Mouse (Mus musculus) heart, embryonic 10.5 days (tissue): Measurements from ENCODE around the gene Pianp. TPM values are rescaled to one million over a fixed set of nuclear protein-coding genes. Genes with fewer than 3 reads are reported as not detected.

ENCODE experiments used
- DNase-seq: peaks from one replicate; pipeline ENCODE4 v3.0.0-alpha.2; 2017; ENCODE audit warnings: low spot score
- H3K27ac ChIP-seq: fragments of 300-500 bp; sonication (generic); 2 replicates; pipeline ENCODE4 v1.5.1; 2016; ENCODE audit warnings: mild to moderate bottlenecking
- H3K27me3 ChIP-seq: fragments of 300-500 bp; sonication (generic); 2 replicates; pipeline ENCODE4 v1.6.1; 2016; ENCODE audit warnings: mild to moderate bottlenecking; ENCODE audit not compliant: poor library complexity, insufficient read depth, severe bottlenecking
- H3K36me3 ChIP-seq: fragments of 300-500 bp; sonication (generic); 2 replicates; pipeline ENCODE4 v1.6.1; 2016; ENCODE audit warnings: mild to moderate bottlenecking, moderate library complexity
- H3K4me1 ChIP-seq: fragments of 300-500 bp; sonication (generic); 2 replicates; pipeline ENCODE4 v1.6.1; 2016; ENCODE audit warnings: mild to moderate bottlenecking
- H3K4me3 ChIP-seq: fragments of 300-500 bp; sonication (generic); 2 replicates; pipeline ENCODE4 v1.5.1; 2016; ENCODE audit warnings: mild to moderate bottlenecking, moderate library complexity
- H3K9me3 ChIP-seq: fragments of 300-500 bp; sonication (generic); 2 replicates; pipeline ENCODE4 v1.6.1; 2016; ENCODE audit warnings: mild to moderate bottlenecking, moderate library complexity
- WGBS: fragments of 180-500 bp; shearing (Covaris S2); methylation state at CpG from one replicate; pipeline ENCODE4 v1.1.7; 2016; 5-methylcytosine and 5-hydroxymethylcytosine counted together
- polyA plus RNA-seq: library from polyadenylated mRNA; unstranded; fragments of >200 nt; fragmentation: Nextera tagmentation; extraction: Ambion mirVana; gene quantifications from 2 replicates; pipeline ENCODE4 v1.2.1, GENCODE M21; 2016

Gene Pianp
- polyA plus RNA-seq = 0.14 TPM in 1 of 2 replicates, not detected in the other

DNA sequence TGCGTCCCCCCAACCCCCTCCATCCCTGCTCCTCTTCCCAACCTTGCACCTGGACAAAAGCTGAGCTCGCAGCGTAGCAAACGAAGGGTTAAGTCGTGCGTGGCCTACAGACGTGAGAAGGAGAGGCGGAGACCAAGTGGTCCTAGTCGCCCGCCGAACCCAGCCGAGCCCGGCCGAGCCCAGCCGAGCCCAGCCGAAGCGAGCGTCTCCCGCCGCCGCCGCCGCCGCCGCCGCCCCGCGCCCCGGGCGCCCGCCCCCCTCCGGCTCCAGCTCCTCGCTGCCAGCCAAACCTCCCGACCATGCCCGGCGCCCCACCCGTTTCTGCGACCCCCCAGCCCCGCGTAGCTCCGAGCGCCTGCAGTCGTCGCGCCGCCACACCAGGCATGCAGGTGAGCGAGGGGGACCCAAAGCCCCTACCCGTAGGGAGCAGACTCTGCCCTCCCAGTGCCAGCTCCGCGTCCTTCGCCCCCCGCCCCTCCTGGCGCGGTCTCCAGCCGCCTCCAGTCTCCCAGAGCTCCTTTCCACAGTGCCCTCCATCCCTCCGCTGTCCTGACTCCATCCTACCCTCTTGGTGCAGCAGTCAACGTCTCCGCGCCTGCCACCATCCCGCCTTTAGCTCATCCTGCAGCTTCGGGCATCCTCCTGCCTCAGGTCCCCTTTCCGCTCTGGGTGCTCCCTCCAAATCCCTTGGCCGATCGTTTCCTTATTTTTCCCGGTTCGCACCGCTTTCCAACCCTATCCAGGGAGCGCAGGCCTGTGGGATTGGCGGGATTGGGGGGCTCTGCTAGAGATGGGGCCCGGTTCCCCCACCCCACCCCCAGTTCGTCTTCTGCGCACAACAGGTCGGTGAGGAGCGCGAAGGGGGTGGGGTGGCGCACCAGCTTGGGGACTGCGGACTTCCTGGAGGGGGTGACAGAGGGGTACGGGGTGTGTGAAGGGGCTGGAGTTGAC is at the start of gene Pianp:
Pianp (plus strand) TSS at position 144 of the 951 bp plus-strand sequence.
- H3K9me3 ChIP-seq = no peaks in the 10 kb centered on the region
- WGBS = under 1% methylated on average over 62 of the region's 78 CpGs
- no peak for DNase-seq
- peak within 1 kb of the TSS; percentile 72 for H3K4me3 ChIP-seq
- peaks cover 37% of the 10 kb centered on the region for H3K4me1 ChIP-seq
- H3K27me3 ChIP-seq = peaks cover 96% of the 10 kb centered on the region
- H3K36me3 ChIP-seq = no peaks in the 10 kb centered on the region
- peak within 1 kb of the TSS; percentile 69 for H3K27ac ChIP-seq

DNA sequence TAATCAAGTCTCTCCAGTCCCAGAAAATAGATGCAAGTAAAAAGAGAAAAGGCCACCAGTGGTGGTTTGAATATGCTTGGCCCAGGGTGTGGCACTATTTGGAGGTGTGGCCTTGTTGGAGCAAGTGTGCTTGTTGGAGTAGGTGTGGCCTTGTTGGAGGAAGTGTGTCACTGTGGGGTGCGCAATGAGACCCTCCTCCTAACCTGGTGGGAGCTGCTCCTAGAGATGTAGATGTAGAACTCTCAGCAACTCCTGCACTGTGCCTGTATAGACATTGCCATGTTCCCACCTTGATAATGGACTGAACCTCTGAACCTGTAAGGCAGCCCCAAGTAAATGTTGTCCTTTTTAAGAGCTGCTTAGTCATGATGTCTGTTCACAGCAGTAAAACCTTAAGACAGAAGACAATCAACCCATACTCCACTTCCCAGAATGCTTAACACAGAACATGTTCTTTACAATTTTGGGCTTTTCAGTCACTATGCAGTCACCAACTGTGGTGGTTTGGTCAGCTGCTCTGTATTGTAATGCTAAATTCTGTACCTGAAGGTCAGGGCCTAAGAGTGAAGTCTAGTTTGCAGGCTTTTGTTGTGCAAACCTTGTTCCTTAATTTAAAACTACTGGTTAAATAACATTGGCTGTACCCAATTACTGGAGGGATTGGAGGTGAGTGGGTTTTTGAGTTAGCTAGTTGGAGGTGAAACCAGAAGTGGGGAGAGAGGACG is 42.3 kb upstream of the Pianp start:
- DNase-seq = no peak
- peaks cover 49% of the 10 kb centered on the region for H3K36me3 ChIP-seq
- H3K27ac ChIP-seq = no peak overlapping the region
- H3K27me3 ChIP-seq = no peaks in the 10 kb centered on the region
- H3K9me3 ChIP-seq = no peaks in the 10 kb centered on the region
- no peak overlapping the region for H3K4me3 ChIP-seq
- whole genome bisulfite sequencing = 80% methylated on average over 2 of the region's 2 CpGs
- no peaks in the 10 kb centered on the region for H3K4me1 ChIP-seq

DNA sequence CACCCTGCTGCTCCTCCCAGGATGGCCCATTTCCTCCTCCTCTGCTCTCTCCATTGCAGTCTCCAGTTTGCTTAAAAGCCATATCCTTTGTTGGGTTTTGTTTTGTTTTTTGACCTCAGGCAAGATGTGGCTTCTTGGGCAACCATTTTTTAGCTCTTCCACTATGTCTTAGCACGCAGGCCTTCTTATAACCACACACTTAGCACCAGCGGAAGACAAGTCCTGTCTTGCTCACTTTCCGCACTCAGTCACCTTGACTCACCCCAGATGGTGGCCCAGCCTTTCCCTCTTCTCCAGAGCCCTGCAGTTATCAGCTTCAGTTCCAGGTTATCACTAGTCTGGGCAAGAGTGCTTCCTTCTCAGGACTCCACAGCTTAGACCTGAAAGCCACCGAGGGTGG is 41.3 kb upstream of the Pianp start:
- DNase-seq = no peak
- Histone ChIP-seq H3K27me3 (no peaks in the 10 kb centered on the region), H3K9me3 (no peaks in the 10 kb centered on the region), H3K27ac (no peak overlapping the region), H3K36me3 (peaks cover 59% of the 10 kb centered on the region), H3K4me1 (no peaks in the 10 kb centered on the region), H3K4me3 (no peak overlapping the region)
- WGBS = 84% methylated on average over 4 of the region's 4 CpGs

DNA sequence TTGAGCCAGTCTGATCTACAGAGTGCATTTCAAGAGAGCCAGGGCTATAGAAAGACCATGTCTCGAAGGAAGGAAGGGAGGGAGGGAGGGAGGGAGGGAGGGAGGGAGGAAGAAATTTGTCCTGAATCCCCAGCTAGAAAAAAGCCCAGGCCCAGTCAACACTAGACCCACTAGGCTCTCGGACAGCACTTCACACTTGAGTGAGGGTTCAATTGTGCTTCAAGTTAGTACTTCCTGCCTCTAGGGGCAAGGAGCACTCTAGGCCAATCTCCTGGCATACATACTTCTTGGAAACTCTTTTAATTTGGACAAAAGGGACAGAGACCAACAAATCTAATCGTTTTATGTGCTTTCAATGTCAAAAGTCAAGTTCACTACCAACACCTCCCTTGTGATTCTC is 38.4 kb upstream of the Pianp start:
- Histone ChIP-seq H3K4me1 (peaks cover 9% of the 10 kb centered on the region; the same call in 1 of the 2 replicates), H3K9me3 (no peaks in the 10 kb centered on the region), H3K4me3 (no peak overlapping the region), H3K27ac (no peak overlapping the region), H3K36me3 (peaks cover 81% of the 10 kb centered on the region), H3K27me3 (no peaks in the 10 kb centered on the region)
- 85% methylated on average over 3 of the region's 3 CpGs for WGBS
- DNase-seq = no peak

DNA sequence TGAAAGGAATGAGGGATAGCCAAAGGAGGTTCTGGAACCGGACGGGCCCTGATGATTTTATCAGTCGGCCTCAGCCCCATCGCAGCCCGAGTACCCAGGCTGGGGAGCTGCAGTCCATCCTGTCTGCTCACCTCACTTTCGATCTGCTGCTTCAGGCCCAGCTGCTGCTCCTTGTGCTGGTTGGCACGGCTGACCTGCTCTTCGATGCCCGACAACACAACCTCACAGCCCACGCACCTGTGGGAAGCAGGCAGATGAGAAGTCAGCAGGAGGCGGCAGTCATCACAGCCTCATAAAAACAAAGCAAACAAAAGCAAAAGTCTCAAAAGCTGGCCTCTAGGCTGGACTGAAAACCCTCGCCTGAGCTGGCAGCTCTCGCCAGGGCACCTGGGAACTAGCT is 36.5 kb upstream of the Pianp start:
- Histone ChIP-seq H3K4me3 (no peak overlapping the region), H3K27me3 (no peaks in the 10 kb centered on the region), H3K36me3 (peaks cover 79% of the 10 kb centered on the region), H3K4me1 (peaks cover 18% of the 10 kb centered on the region), H3K27ac (no peak overlapping the region), H3K9me3 (no peaks in the 10 kb centered on the region)
- 95% methylated on average over 13 of the region's 13 CpGs for WGBS
- no peak for DNase-seq

DNA sequence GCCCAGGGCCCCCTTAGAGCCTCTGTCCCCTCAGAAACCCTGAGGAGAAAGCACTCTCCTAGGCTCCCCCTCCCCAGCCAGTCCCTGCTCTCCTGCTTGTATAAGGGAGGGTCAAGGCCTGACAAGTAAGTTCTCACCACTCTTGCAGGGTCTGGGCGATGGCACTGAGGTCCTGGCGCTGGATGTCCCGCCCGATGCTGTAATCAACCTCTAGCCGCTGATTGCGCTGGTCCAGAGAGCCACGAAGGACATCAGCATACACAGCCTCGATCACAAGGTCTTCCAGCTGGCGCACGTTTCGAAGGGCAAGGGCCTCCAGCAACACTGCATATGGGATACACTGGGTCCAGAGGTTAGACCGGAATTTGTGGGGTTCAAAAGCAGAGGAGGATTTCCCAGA is 35.5 kb upstream of the Pianp start:
- no peaks in the 10 kb centered on the region for H3K9me3 ChIP-seq
- H3K27ac ChIP-seq = no peak overlapping the region
- H3K4me3 ChIP-seq = no peak overlapping the region
- H3K4me1 ChIP-seq = peaks cover 24% of the 10 kb centered on the region
- peaks cover 68% of the 10 kb centered on the region for H3K36me3 ChIP-seq
- WGBS = 92% methylated on average over 12 of the region's 12 CpGs
- no peak for DNase-seq
- no peaks in the 10 kb centered on the region for H3K27me3 ChIP-seq

DNA sequence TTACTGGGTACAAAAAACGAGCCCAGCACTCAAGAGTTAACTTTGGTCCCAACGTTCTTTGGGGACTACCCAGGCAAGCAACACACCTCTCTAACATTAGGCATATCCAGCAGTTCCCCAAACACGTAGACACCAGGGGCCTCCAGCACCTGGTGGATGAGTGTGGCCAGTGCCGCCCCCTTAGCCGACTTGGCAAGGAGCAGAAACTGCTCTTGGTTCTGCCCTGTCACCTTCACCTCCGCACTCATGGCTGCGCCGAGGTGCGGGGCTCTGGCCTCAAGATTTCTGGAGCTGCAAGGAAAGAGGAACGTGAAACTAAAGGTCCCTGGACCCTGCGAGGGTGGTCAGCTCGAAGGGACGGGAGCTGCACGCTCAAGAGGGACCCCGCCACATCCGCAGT is 31.9 kb upstream of the Pianp start:
- peak overlapping the region; percentile 98 for H3K27ac ChIP-seq
- 42% methylated on average over 16 of the region's 16 CpGs for WGBS

DNA sequence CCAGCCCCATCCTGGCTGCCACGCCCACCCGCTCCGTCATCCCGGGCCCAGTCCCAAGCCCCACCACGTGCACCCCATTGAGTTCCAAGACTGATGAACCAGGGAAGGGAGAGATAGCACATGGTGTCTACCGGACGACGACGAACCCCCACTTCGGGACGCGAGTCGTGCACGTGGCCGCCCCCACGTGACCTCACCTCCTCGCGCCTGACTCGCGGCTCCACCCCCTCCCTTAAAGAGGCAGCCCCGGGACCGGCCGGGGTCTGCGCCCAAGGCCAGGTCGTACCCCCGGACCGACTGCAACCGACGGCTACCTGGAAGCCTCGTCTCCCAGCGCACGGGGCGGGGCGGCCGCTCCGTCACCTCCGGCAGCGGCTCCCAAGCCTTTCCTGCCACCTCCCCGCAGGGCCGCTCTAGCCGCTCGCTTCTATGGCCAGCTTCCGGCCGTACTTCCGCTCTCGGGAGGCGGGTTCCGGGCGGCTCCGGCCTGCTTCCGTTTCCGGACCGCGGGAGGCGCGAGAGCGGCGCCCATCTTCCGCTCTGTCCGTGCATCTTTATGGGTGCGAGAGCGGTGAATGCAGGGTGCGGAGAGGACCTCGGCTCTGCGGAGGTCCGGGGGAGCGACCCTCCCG is 31.3 kb upstream of the Pianp start, which contains the start of gene Cops7a:
Cops7a (minus strand) TSS at position 451 of the 632 bp plus-strand sequence.
- Histone ChIP-seq H3K27me3 (no peaks in the 10 kb centered on the region), H3K36me3 (peaks cover 35% of the 10 kb centered on the region), H3K9me3 (no peaks in the 10 kb centered on the region), H3K4me1 (peaks cover 27% of the 10 kb centered on the region), H3K4me3 (peak within 1 kb of the TSS; percentile 87), H3K27ac (peak within 1 kb of the TSS; percentile 98)
- peak; percentile 95 for DNase-seq
- WGBS = under 1% methylated on average over 68 of the region's 68 CpGs

More for the DNA sequence above, 31.9 kb upstream of the Pianp start:
- peaks cover 41% of the 10 kb centered on the region for H3K36me3 ChIP-seq
- peaks cover 27% of the 10 kb centered on the region for H3K4me1 ChIP-seq
- no peaks in the 10 kb centered on the region for H3K27me3 ChIP-seq
- no peaks in the 10 kb centered on the region for H3K9me3 ChIP-seq
- H3K4me3 ChIP-seq = peak overlapping the region; percentile 87
- DNase-seq = no peak

DNA sequence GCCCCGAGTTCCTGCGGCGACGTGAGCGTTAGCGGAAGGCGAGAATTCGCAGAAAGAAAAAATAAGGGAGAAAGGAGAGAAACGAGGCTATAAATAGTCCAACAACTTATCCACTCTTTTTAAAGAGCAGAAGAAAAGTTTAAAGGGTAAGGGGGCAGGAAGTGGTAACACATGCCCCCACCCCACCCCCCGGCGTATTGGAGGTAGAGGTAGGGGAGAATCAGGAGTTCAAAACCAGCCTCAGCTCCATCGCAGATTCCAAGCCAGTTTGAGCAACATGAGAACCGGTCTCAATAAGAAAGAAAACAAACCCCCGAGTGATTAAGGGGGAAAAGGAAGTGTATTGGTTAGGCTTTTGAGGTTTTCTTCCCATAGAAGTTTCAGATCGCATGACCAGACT is 30.7 kb upstream of the Pianp start:
- Histone ChIP-seq H3K36me3 (peaks cover 30% of the 10 kb centered on the region), H3K27ac (peak overlapping the region; percentile 98), H3K9me3 (no peaks in the 10 kb centered on the region), H3K4me1 (peaks cover 27% of the 10 kb centered on the region), H3K4me3 (peak overlapping the region; percentile 87), H3K27me3 (no peaks in the 10 kb centered on the region)
- DNase-seq = peak; percentile 71
- 17% methylated on average over 15 of the region's 15 CpGs for WGBS

DNA sequence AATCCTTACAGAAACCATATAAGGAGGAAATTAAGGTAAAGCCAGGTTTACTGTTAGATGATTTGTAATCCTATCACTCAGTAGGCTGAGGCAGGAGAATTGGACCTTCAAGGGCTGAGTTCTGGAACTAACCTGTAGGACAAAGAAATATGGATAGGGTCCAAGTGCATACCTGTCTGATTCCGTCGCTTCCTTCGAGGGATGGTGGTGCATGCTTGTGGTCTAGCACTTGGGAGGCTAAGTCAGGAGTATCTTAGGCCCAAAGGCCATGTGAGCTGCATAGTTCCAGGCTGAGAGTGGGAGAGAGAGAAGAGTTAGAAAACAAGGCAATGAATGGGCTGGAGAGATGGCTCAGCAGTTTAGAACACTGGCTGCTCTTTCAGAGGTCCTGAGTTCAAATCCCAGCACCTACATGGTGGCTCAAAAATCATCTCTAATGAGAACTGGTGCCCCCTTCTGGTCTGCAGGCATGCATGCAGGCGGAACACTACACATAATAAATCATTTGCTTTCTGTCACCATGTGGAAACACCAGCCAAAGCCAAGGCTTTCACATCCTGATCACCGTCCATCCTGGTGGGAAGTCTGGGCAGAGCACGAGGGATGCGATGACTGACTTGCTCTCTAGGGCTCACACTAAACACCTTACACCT is 29.9 kb upstream of the Pianp start:
- H3K4me3 ChIP-seq = peak overlapping the region; percentile 87; the same call in 1 of the 2 replicates
- no peak overlapping the region for H3K27ac ChIP-seq
- H3K27me3 ChIP-seq = no peaks in the 10 kb centered on the region
- DNase-seq = peak; percentile 57
- H3K36me3 ChIP-seq = peaks cover 22% of the 10 kb centered on the region
- H3K4me1 ChIP-seq = peaks cover 27% of the 10 kb centered on the region
- H3K9me3 ChIP-seq = no peaks in the 10 kb centered on the region
- WGBS = 95% methylated on average over 7 of the region's 7 CpGs

DNA sequence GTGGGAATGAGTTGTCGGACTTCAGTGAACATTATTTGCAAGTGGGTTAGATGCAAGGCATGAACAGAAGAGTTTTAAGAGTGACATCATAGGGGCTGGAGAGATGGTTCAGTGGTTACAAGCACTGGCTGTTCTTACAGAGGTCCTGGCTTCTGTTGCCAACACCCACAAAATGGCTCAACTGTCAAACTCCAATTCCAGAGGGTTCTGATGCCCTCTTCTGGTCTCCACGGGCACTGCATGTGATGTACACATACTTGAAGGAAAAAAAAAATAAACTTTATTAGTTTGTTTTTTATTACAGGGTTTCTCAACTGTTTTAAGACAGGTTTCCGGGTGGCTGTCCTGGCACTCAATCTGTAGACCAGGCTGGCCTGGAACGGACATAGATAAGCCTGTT is 28.7 kb upstream of the Pianp start:
- Histone ChIP-seq H3K27ac (no peak overlapping the region), H3K36me3 (peaks cover 11% of the 10 kb centered on the region; the same call in 1 of the 2 replicates), H3K27me3 (no peaks in the 10 kb centered on the region), H3K4me3 (no peak overlapping the region), H3K4me1 (peaks cover 18% of the 10 kb centered on the region), H3K9me3 (no peaks in the 10 kb centered on the region)
- WGBS = 67% methylated on average over 4 of the region's 4 CpGs
- peak; percentile 63 for DNase-seq

DNA sequence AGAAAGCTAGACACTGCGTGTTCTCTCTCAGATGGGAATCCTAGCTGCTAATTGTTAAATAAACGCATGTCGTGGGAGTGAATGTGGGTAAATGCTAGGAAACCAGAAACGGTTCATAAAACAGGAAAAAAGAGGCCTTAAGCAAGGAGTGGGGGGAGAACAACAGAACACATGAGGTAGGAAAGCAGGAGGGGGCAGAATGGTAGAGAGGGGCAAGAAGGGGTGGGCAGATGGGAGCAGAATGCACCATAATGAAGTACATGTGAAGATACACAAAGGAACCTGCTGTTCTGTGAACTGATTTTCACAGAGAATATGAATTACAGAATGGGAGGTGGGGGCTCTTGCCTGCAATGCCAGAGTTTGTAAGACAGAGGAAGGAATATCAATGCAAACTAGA is 4.3 kb upstream of the Pianp start:
- Histone ChIP-seq H3K27me3 (peaks cover 54% of the 10 kb centered on the region), H3K36me3 (0 out of 2 replicates have a peak, but pooled peaks cover 2% of the 10 kb centered on the region), H3K4me1 (peaks cover 25% of the 10 kb centered on the region), H3K27ac (no peak overlapping the region), H3K4me3 (no peak overlapping the region), H3K9me3 (peaks cover 11% of the 10 kb centered on the region)
- 72% methylated on average over 4 of the region's 4 CpGs for WGBS
- no peak for DNase-seq
